Mouse (Mus musculus) gastrocnemius, adult 18-20 months (tissue): ENCODE results near the gene Slc15a4. TPM values are rescaled to one million over a fixed set of nuclear protein-coding genes. Genes with fewer than 3 reads are reported as not detected.

Experiments used
- total RNA-seq, 2 experiments: library from RNA; stranded (reverse); gene quantifications; 2 replicates each; pipeline ENCODE4 v1.2.3; 2021

Gene Slc15a4
- total RNA-seq, 2 experiments from 2014 or later: 19.2 to 22.4 TPM

Other genes with a start within 250 kb of the Slc15a4 start
- not detected for gene Glt1d1, start 635 bp downstream of the Slc15a4 start, total RNA-seq